Mouse (Mus musculus) G1E (cell line): ENCODE results near the gene Vegfb.

Experiments used
- CTCF ChIP-seq: IDR thresholded peaks from 2 replicates; pipeline ENCODE4 v1.5.1; 2012; ENCODE audit warnings: low read depth, low read length, inconsistent platforms, mixed read lengths
- POLR2AphosphoS5 ChIP-seq: IDR thresholded peaks from 2 replicates; pipeline ENCODE4 v1.6.1; 2012; ENCODE audit warnings: low read depth, low read length, inconsistent platforms; ENCODE audit not compliant: insufficient replicate concordance

- TF ChIP-seq CTCF (no peak), POLR2AphosphoS5 (no peak)
Measured at GRCm38 (mm10) chr19:6990712-6991111, 3.3 kb upstream of the Vegfb start.
